Mouse (Mus musculus) heart, embryonic 11.5 days (tissue): ENCODE measurements around the gene Usp22. TPM values are rescaled to one million over a fixed set of nuclear protein-coding genes. Genes with fewer than 3 reads are reported as not detected.

Source experiments
- polyA plus RNA-seq: library from polyadenylated mRNA; unstranded; fragments of >200 nt; fragmentation: Nextera tagmentation; extraction: Ambion mirVana; gene quantifications from 2 replicates; pipeline ENCODE4 v1.2.1, GENCODE M21; 2014

The Usp22 gene
- polyA plus RNA-seq, 1 experiment from 2014 or later, result 95.0 TPM

Other genes with a start within 250 kb of the Usp22 start
- gene Map2k3, start 243.0 kb downstream of the Usp22 start, polyA plus RNA-seq, result 74.6 and 77.9 TPM in 2 replicates
- 1.5 and 2.0 TPM in 2 replicates for gene Kcnj12, start 152.5 kb downstream of the Usp22 start, polyA plus RNA-seq
- gene Tnfrsf13b, start 48.3 kb downstream of the Usp22 start, polyA plus RNA-seq, result 1.4 and 2.2 TPM in 2 replicates
- not detected in 2 replicates for gene Aldh3a1, start 32.5 kb upstream of the Usp22 start, polyA plus RNA-seq
- 26.1 and 33.5 TPM in 2 replicates for gene Aldh3a2, start 92.4 kb upstream of the Usp22 start, polyA plus RNA-seq
- gene Slc47a2, start 167.8 kb upstream of the Usp22 start, polyA plus RNA-seq, result 0.19 TPM in 1 of 2 replicates, not detected in the other
- 20.2 and 23.7 TPM in 2 replicates for gene Slc47a1, start 203.3 kb upstream of the Usp22 start, polyA plus RNA-seq